Mouse (Mus musculus): Measurements from ENCODE around the gene Olfr1006. TPM values are rescaled to one million over a fixed set of nuclear protein-coding genes. Genes with fewer than 3 reads are reported as not detected.
"Not testable (repeated sequence)": the region's sequence is repeated elsewhere in the genome, so short reads cannot be mapped to it uniquely, and the experiment has no call there.

Olfr1006 gene
- 0.13 TPM in 1 of 2 replicates, not detected in the other for polyA plus RNA-seq (2015; fragmentation: Nextera tagmentation; extraction: Ambion mirVana)

GRCm38 (mm10) chr2:85678667-85679066 is at the start of gene Olfr1006:
Gene Olfr1006, minus strand, starts transcription at chr2:85678767.
- Histone ChIP-seq H3K27ac (replicated peaks) (no peak within 1 kb of the TSS), H3K4me3 (replicated peaks) (no peak within 1 kb of the TSS), H3K4me2 (replicated peaks) (no peak within 1 kb of the TSS), H3K27me3 (no peaks in the 10 kb centered on the region), H3K36me3 (no peaks in the 10 kb centered on the region), H3K4me1 (no peaks in the 10 kb centered on the region), H3K9me3 (replicated peaks) (no peaks in the 10 kb centered on the region), H3K9ac (no peak within 1 kb of the TSS)
- ATAC-seq (ENCODE audit: insufficient number of reproducible peaks, low FRiP score, low TSS enrichment, low read depth): no peak

GRCm38 (mm10) chr2:85725793-85726192 is 47.2 kb upstream of the Olfr1006 start:
- Histone ChIP-seq H3K9ac (no peak overlapping the region), H3K4me1 (no peaks in the 10 kb centered on the region), H3K27ac (replicated peaks) (no peak overlapping the region), H3K36me3 (no peaks in the 10 kb centered on the region), H3K9me3 (replicated peaks) (no peaks in the 10 kb centered on the region), H3K4me2 (replicated peaks) (no peak overlapping the region), H3K27me3 (no peaks in the 10 kb centered on the region), H3K4me3 (replicated peaks) (no peak overlapping the region)
- no peak for ATAC-seq (ENCODE audit: insufficient number of reproducible peaks, low FRiP score, low TSS enrichment, low read depth)
- WGBS: 16% methylated on average over 3 of the region's 3 CpGs

- no peak within 1 kb of the TSS for H3K4me2 ChIP-seq (replicated peaks)
- 84% methylated on average over 1 of the region's 1 CpGs for WGBS
- H3K36me3 ChIP-seq: no peaks in the 10 kb centered on the region
- H3K4me3 ChIP-seq (replicated peaks): no peak within 1 kb of the TSS
- no peak within 1 kb of the TSS for H3K9ac ChIP-seq
- no peaks in the 10 kb centered on the region for H3K9me3 ChIP-seq (replicated peaks)
- H3K27me3 ChIP-seq: no peaks in the 10 kb centered on the region
- no peaks in the 10 kb centered on the region for H3K4me1 ChIP-seq
- ATAC-seq (ENCODE audit: insufficient number of reproducible peaks, low FRiP score, low TSS enrichment, low read depth): no peak
- no peak within 1 kb of the TSS for H3K27ac ChIP-seq (replicated peaks)
Observed at GRCm38 (mm10) chr2:85715119-85715518, 36.6 kb upstream of the Olfr1006 start, which contains the start of gene Olfr1009. Gene Olfr1009, plus strand, starts transcription at chr2:85715419.

- no peaks in the 10 kb centered on the region for H3K9me3 ChIP-seq (replicated peaks)
- H3K4me1 ChIP-seq: no peaks in the 10 kb centered on the region
- H3K4me3 ChIP-seq (replicated peaks): no peak overlapping the region
- 34% methylated on average over 1 of the region's 1 CpGs for WGBS
- ATAC-seq (ENCODE audit: insufficient number of reproducible peaks, low FRiP score, low TSS enrichment, low read depth): no peak
- H3K4me2 ChIP-seq (replicated peaks): no peak overlapping the region
- no peaks in the 10 kb centered on the region for H3K27me3 ChIP-seq
- no peak overlapping the region for H3K27ac ChIP-seq (replicated peaks)
- H3K36me3 ChIP-seq: no peaks in the 10 kb centered on the region
- H3K9ac ChIP-seq: no peak overlapping the region
Observed at GRCm38 (mm10) chr2:85711159-85711558, 32.6 kb upstream of the Olfr1006 start.

- WGBS: 83% methylated on average over 2 of the region's 2 CpGs
Observed at GRCm38 (mm10) chr2:85710680-85711079, 32.1 kb upstream of the Olfr1006 start.

DNA sequence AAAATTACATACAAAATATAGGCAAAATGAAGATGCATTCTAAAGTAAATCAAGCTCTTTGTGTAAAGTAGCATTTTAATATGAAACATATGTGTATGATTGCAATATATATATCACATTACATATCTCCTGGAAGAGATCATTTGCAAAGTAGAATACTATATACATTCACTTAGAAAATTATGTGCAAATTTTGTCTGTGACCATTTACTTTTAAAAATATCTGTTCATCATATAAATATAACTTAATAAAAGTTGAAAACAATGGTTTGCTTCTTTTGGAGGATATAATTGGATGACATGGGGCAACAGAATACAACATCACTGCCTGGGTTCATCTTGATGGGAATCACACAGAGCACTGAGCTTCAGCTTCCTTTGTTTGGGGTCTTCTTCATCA is 10.6 kb upstream of the Olfr1006 start, which contains the start of gene Olfr1008:
Gene Olfr1008 (plus strand): TSS at position 301 of the 400 bp plus-strand sequence.
- Histone ChIP-seq H3K27me3 (no peaks in the 10 kb centered on the region), H3K36me3 (no peaks in the 10 kb centered on the region), H3K4me3 (replicated peaks) (no peak within 1 kb of the TSS), H3K9me3 (replicated peaks) (no peaks in the 10 kb centered on the region), H3K4me1 (no peaks in the 10 kb centered on the region), H3K27ac (replicated peaks) (no peak within 1 kb of the TSS), H3K4me2 (replicated peaks) (no peak within 1 kb of the TSS), H3K9ac (no peak within 1 kb of the TSS)
- ATAC-seq (ENCODE audit: insufficient number of reproducible peaks, low FRiP score, low TSS enrichment, low read depth): no peak

More at GRCm38 (mm10) chr2:85710680-85711079, 32.1 kb upstream of the Olfr1006 start:
- not testable (repeated sequence) for H3K27me3 ChIP-seq; H3K4me3 ChIP-seq (replicated peaks); H3K27ac ChIP-seq (replicated peaks); H3K4me1 ChIP-seq; H3K4me2 ChIP-seq (replicated peaks); ATAC-seq (ENCODE audit: insufficient number of reproducible peaks, low FRiP score, low TSS enrichment, low read depth); H3K9me3 ChIP-seq (replicated peaks); H3K9ac ChIP-seq; H3K36me3 ChIP-seq

- H3K4me1 ChIP-seq; H3K27me3 ChIP-seq; H3K9ac ChIP-seq; H3K27ac ChIP-seq (replicated peaks); H3K36me3 ChIP-seq; H3K4me3 ChIP-seq (replicated peaks); ATAC-seq (ENCODE audit: insufficient number of reproducible peaks, low FRiP score, low TSS enrichment, low read depth); H3K9me3 ChIP-seq (replicated peaks); H3K4me2 ChIP-seq (replicated peaks): not testable (repeated sequence)
Observed at GRCm38 (mm10) chr2:85664355-85664754, 14.2 kb downstream of the Olfr1006 start, which contains the start of gene Olfr154. Gene Olfr154, minus strand, starts transcription at chr2:85664455.

DNA sequence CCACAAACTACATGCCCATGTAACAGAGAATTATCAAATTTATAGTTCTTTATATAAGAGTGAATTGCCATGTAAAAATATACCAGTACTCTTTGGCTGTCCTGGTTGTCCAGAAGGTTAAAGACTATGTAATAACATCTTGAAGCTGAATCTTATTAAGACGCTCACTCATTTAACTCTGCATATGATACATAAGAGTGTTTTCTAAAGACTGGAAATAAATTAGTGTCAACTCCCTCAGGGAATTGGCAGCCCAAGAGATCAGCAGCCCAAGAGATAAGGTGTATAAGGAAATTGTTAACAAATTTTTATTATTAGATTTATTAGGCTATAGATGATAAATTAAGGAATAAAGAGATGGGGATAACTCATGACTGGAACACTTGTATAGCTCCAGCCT is 28.0 kb downstream of the Olfr1006 start, which contains the start of gene Olfr1002:
Gene Olfr1002 (minus strand): TSS at position 101 of the 400 bp plus-strand sequence.
- Histone ChIP-seq H3K9me3 (replicated peaks) (no peaks in the 10 kb centered on the region), H3K4me3 (replicated peaks) (no peak within 1 kb of the TSS), H3K4me2 (replicated peaks) (no peak within 1 kb of the TSS), H3K27me3 (no peaks in the 10 kb centered on the region), H3K9ac (no peak within 1 kb of the TSS), H3K36me3 (no peaks in the 10 kb centered on the region), H3K4me1 (no peaks in the 10 kb centered on the region), H3K27ac (replicated peaks) (no peak within 1 kb of the TSS)
- 90% methylated on average over 1 of the region's 1 CpGs for WGBS
- no peak for ATAC-seq (ENCODE audit: insufficient number of reproducible peaks, low FRiP score, low TSS enrichment, low read depth)

Other genes with a start within 250 kb of the Olfr1006 start
- gene Olfr994, start 242.3 kb downstream of the Olfr1006 start, polyA plus RNA-seq (2015; fragmentation: Nextera tagmentation; extraction: Ambion mirVana): 0.35 TPM in 1 of 2 replicates, not detected in the other
- not detected in 2 replicates for gene Olfr995, start 235.1 kb downstream of the Olfr1006 start, polyA plus RNA-seq (2015; fragmentation: Nextera tagmentation; extraction: Ambion mirVana)
- gene 4833423E24Rik, start 159.7 kb downstream of the Olfr1006 start, polyA plus RNA-seq (2015; fragmentation: Nextera tagmentation; extraction: Ambion mirVana): 10.8 and 11.9 TPM in 2 replicates
- not detected in 2 replicates for gene Olfr996, start 99.6 kb downstream of the Olfr1006 start, polyA plus RNA-seq (2015; fragmentation: Nextera tagmentation; extraction: Ambion mirVana)
- gene Olfr998, start 89.8 kb downstream of the Olfr1006 start, polyA plus RNA-seq (2015; fragmentation: Nextera tagmentation; extraction: Ambion mirVana): not detected in 2 replicates
- not detected in 2 replicates for gene Olfr1000, start 66.9 kb downstream of the Olfr1006 start, polyA plus RNA-seq (2015; fragmentation: Nextera tagmentation; extraction: Ambion mirVana)
- 0.11 TPM in 1 of 2 replicates, not detected in the other for gene Olfr1002, start 28.1 kb downstream of the Olfr1006 start, polyA plus RNA-seq (2015; fragmentation: Nextera tagmentation; extraction: Ambion mirVana)
- gene Olfr154, start 14.3 kb downstream of the Olfr1006 start, polyA plus RNA-seq (2015; fragmentation: Nextera tagmentation; extraction: Ambion mirVana): not detected in 2 replicates
- gene Olfr1008, start 10.7 kb upstream of the Olfr1006 start, polyA plus RNA-seq (2015; fragmentation: Nextera tagmentation; extraction: Ambion mirVana): not detected in 2 replicates
- not detected in 2 replicates for gene Olfr1009, start 36.7 kb upstream of the Olfr1006 start, polyA plus RNA-seq (2015; fragmentation: Nextera tagmentation; extraction: Ambion mirVana)
- gene Olfr1012, start 84.0 kb upstream of the Olfr1006 start, polyA plus RNA-seq (2015; fragmentation: Nextera tagmentation; extraction: Ambion mirVana): 0.25 TPM in 1 of 2 replicates, not detected in the other
- 0.12 TPM in 1 of 2 replicates, not detected in the other for gene Olfr1013, start 88.3 kb upstream of the Olfr1006 start, polyA plus RNA-seq (2015; fragmentation: Nextera tagmentation; extraction: Ambion mirVana)
- gene Olfr1014, start 93.9 kb upstream of the Olfr1006 start, polyA plus RNA-seq (2015; fragmentation: Nextera tagmentation; extraction: Ambion mirVana): not detected in 2 replicates
- 0.07 and 0.47 TPM in 2 replicates for gene Olfr1015, start 103.2 kb upstream of the Olfr1006 start, polyA plus RNA-seq (2015; fragmentation: Nextera tagmentation; extraction: Ambion mirVana)
- 0.23 TPM in 1 of 2 replicates, not detected in the other for gene Olfr1016, start 123.8 kb upstream of the Olfr1006 start, polyA plus RNA-seq (2015; fragmentation: Nextera tagmentation; extraction: Ambion mirVana)
- gene Olfr1018, start 139.7 kb upstream of the Olfr1006 start, polyA plus RNA-seq (2015; fragmentation: Nextera tagmentation; extraction: Ambion mirVana): not detected in 2 replicates
- gene Olfr1019, start 166.7 kb upstream of the Olfr1006 start, polyA plus RNA-seq (2015; fragmentation: Nextera tagmentation; extraction: Ambion mirVana): not detected in 2 replicates
- gene Olfr1020, start 168.3 kb upstream of the Olfr1006 start, polyA plus RNA-seq (2015; fragmentation: Nextera tagmentation; extraction: Ambion mirVana): not detected in 2 replicates
- not detected in 2 replicates for gene Olfr1022, start 189.8 kb upstream of the Olfr1006 start, polyA plus RNA-seq (2015; fragmentation: Nextera tagmentation; extraction: Ambion mirVana)
- gene Olfr1023, start 206.9 kb upstream of the Olfr1006 start, polyA plus RNA-seq (2015; fragmentation: Nextera tagmentation; extraction: Ambion mirVana): not detected in 2 replicates
- gene Olfr1024, start 226.3 kb upstream of the Olfr1006 start, polyA plus RNA-seq (2015; fragmentation: Nextera tagmentation; extraction: Ambion mirVana): not detected in 2 replicates
- gene Olfr1025-ps1, start 236.4 kb upstream of the Olfr1006 start, polyA plus RNA-seq (2015; fragmentation: Nextera tagmentation; extraction: Ambion mirVana): 0.59 and 0.84 TPM in 2 replicates
- gene Olfr1026, start 242.8 kb upstream of the Olfr1006 start, polyA plus RNA-seq (2015; fragmentation: Nextera tagmentation; extraction: Ambion mirVana): 0.38 and 0.69 TPM in 2 replicates